Mouse (Mus musculus) gastrocnemius, adult 18-20 months (tissue): ENCODE measurements at regions not wholly inside any gene's neighbourhood (a gene's known extent, or its start where the extent isn't known, plus 50 kb on each side); places are given as distances from the start of the nearest gene placed in this dataset.

ENCODE experiments used
- DNase-seq: peaks from one replicate; pipeline ENCODE4 v3.0.0; 2021; ENCODE audit warnings: low spot score

DNA sequence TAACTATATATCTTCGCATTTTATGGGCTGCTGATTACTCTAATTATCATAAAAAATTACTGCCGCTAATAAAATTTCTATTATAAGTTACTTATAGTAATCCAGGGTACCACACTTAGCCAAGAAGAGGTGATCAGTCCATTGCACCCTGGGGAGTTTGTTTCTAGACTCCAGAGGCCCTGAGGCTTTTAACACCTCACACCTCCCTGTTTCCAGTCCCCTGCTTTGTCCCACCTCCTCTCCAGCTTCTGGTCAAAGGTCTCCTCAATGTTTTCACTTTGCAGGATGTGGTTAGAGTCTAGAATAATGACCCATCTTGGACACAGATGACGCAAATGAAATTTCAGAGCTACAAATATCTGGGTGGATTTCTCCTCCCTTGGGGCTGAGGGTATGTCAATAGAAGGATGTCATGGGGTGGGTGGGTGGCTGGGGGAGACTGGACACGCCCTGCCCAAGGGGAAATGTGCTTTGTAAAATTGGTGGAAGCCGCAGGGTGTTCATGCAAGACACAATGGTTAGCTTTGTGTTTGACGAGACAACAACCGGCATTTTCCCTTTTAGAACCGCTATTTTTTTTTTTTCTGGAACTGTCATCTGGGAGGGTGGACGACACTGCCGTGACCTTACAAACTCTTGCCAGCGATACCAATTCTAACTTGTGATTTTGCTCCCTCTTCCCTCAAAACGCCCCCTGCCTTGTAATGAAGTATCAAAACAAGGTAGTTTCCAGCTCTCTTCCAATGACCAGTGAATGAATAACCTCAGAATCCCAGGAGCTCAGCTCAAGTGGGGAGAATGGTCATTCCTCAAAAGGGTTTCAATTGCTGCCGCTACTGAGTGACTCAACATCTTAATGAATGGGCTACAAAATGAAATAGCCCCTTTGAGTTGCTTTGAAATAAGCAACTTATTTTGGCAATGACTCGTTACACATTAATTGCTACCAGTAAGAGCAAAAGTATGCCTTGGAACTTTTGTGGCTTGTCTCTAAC lies 207.0 kb upstream of the Irx3 start:
- DNase-seq = peak; percentile 3

DNA sequence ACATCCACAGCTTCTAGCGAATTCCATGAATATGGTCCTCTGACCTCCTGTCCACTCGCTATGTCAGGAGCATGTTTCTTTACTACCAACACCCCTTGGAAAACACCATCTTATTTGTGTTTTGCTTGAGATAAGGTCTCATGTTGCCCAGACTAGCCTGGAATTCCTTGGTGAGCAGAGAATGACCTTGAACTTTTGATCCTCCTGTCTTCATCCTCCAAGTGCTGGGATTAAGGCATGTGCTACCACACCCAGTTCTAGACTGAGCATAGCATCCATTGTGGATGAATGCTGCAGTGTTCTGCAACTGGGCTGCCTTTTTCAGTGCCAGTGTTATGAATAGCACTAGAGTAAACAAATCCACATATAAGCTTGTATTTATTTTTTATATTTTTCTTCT lies 203.2 kb upstream of the Irx3 start:
- no peak for DNase-seq

DNA sequence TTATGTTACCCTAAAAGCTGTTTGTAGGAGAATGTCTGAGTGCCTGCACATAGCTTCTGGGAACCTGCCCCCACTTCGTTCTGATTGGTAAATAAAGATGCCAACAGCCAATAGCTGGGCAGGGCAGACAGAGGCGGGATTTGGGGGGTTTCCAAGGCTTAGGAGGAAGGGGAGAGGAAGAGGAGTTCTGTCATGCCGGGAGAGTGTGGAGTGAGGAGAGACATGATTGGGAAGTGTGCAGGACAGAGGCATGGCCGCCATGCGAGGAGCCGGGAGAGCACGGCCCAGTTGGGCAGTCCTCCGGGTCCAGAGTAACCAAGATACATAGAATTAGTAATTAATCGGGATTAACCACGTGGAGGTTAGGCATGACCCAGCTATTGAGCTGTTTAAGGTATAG lies 202.7 kb upstream of the Irx3 start:
- DNase-seq = no peak

DNA sequence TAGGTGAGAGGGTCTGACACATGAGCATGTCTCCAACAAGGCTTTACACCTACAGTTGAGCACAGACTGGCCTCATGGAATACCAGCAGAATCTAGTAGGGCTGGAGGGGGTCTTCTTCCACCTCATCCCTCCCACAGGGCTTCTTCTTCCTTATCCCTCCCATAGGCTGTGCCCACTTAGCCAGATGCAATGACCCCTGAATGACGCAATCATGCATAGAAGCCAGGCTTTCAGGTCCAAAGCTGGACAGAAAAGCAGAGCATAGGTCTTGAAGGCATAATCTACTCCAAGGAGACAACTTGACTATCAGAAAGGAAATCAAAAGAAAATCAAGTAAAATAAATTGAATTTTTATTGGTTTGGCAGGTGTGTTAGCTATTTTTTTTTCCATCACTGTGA lies 198.5 kb upstream of the Irx3 start:
- DNase-seq = no peak

- DNase-seq = no peak
Measured at GRCm38 (mm10) chr8:91999661-92000060, 197.8 kb upstream of the Irx3 start.

- no peak for DNase-seq
Measured at GRCm38 (mm10) chr8:91999189-91999588, 197.3 kb upstream of the Irx3 start.

- no peak for DNase-seq
Measured at GRCm38 (mm10) chr8:91997892-91998189, 196.0 kb upstream of the Irx3 start.

- no peak for DNase-seq
Measured at GRCm38 (mm10) chr8:91997023-91997891, 195.4 kb upstream of the Irx3 start.

GRCm38 (mm10) chr8:91996305-91997022 lies 194.6 kb upstream of the Irx3 start:
- no peak for DNase-seq

DNA sequence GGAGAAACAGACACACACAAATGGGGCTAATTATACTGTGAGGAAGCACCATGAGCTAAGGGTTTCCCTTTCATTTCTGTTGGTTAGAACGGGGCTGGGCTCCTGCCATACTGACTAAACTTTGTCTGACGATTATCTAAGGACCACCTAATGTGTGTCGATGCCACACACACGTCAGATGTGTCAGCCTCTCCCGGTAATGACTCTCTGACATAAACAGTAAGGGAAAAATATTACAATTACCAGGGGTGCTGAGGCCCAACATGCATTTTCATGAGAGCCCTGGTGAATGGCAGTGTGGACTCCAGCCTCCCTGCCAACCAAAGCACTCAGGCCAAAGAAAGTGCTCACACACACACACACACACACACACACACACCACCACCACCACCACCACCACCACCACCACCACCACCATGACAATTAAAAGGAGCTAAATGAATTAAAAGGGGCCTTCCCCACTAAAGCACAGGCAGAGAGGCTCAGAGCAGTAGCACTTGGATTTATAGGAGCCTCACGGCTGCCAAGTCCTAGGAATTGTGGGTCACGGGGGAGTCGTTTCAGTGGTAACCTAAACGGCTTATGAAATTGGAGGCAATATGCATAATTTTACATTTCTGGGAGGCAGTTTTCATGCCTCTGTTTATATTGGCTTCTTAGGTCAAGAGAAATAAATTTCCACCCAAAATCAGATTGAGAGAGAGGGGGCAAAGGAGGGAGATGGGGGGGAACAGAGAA lies 193.7 kb upstream of the Irx3 start:
- DNase-seq = no peak

GRCm38 (mm10) chr8:91991542-91992452 lies 189.9 kb upstream of the Irx3 start:
- no peak for DNase-seq

DNA sequence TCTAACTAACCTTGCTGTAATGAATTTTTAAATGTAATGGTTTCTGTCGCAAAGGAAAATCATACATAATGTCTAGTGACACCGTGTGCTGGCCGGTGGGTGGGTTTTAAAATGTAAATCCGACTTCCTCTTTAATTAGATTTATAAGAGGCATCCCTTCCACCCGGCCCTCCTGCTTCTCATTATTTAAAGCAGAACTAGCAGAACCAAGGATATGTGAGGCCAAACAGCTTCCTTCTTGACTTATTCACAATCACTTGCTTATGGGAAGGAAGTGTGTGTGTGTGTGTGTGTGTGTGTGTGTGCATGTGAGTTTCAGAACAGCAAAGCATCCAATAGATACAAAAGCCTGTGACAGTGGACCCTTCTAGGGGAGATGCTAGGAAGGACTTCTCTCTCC lies 189.1 kb upstream of the Irx3 start:
- no peak for DNase-seq

- DNase-seq = no peak
Measured at GRCm38 (mm10) chr8:91990048-91990447, 188.2 kb upstream of the Irx3 start.

GRCm38 (mm10) chr8:91988866-91989633 lies 187.2 kb upstream of the Irx3 start:
- DNase-seq = no peak

DNA sequence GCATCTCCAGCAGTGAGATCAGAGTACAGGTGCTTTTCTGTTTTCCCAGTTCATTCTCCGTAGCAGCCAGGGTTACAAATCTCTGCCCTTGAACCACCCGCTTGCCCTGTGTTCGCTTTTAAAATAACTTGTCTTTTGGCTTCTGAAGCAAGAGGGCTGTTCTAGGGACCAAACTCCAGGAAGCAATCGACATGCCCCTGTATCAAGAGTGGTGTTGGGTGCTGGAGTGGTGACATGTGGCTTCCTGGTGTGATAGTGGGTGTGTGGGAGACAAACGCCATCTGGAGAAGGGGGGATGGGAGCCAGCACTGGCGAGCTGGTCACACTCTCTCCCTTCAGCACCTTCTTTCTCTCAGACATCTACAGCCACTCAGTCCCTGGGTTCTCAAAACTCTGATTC lies 186.0 kb upstream of the Irx3 start:
- DNase-seq = no peak

- DNase-seq = no peak
Measured at GRCm38 (mm10) chr8:91983171-91983570, 181.3 kb upstream of the Irx3 start.

DNA sequence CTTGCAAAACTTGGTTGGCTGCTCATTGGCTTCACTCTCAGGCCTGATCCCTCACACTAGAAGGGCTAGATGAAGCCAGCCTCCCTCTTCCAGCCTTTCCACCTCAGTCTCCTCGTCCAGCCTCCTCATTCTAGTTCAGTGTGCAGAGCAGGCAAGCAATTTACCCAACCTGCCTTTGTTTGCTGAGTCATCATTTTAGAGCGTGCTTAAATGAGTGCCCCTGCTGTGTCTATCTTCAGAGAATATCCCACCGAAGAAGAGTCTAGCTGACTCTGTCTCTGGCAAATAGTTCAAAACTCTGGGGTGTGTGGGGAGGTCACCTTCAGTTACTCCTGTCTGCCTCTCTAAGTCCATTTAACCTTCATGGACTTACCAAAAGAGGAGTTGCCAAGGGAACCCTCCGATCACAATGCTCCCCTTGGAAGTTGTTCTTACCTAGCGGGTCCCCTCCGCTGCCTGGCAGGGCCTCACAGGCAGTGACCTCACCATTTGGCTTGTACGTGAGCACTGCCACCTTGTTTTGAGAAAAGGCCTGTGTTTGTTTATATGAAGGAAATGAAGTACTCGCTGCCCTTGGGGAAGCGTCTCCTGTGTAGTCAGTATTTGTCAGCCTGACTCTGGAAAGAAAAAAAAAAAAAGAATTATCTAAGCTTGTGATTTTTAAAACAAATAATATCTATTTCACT lies 175.2 kb upstream of the Irx3 start:
- no peak for DNase-seq

DNA sequence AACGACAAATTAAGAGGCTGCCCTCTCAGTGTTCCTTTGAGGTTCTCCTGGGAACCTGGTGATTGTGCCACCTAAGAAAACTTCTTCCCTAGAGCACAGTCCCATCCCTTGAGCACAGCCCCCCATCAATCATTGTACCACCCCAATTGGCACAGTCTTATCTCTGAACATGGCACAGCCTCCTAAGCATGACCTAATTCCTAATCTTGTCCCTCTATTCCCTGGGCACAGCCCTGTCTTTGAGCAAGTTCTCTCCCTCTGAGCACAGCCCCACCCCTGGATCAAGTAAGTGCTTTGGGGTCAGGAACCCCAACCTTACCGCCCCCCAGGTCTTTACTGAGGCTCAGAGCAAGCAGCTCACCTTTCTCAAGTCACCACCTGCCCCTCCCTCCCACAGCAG lies 173.6 kb upstream of the Irx3 start:
- DNase-seq = no peak

GRCm38 (mm10) chr8:91974636-91975035 lies 172.8 kb upstream of the Irx3 start:
- DNase-seq = no peak
